Mouse (Mus musculus): ENCODE measurements around the gene Ntn5. TPM values are rescaled to one million over a fixed set of nuclear protein-coding genes. Genes with fewer than 3 reads are reported as not detected.

Ntn5 gene
- polyA plus RNA-seq, 1 experiment from 2014 or later: 0.22 TPM

- H3K4me3 ChIP-seq (ENCODE audit: low read length): peak overlapping the region; percentile 76
- H3K4me1 ChIP-seq (ENCODE audit: control insufficient read depth, insufficient read depth, low read length): peaks cover 37% of the 10 kb centered on the region
- whole genome bisulfite sequencing: 1% methylated on average over 43 of the region's 45 CpGs
- H3K9me3 ChIP-seq (replicated peaks; ENCODE audit: control insufficient read depth, low read length): no peaks in the 10 kb centered on the region
- H3K9ac ChIP-seq (ENCODE audit: low read length): peak overlapping the region; percentile 91
- peak overlapping the region; percentile 99 for H3K4me2 ChIP-seq (ENCODE audit: low read depth, low read length)
- H3K27me3 ChIP-seq (ENCODE audit: control insufficient read depth, insufficient read depth, low read length): no peaks in the 10 kb centered on the region
- H3K27ac ChIP-seq (ENCODE audit: low read length): peak overlapping the region; percentile 95
- H3K36me3 ChIP-seq (ENCODE audit: control insufficient read depth, insufficient read depth): peaks cover 13% of the 10 kb centered on the region
- ATAC-seq (replicated peaks; ENCODE audit: extremely low read depth, insufficient read depth, low FRiP score): peak; percentile 11
These were observed 23.0 kb downstream of the Ntn5 start for GRCm38 (mm10) chr7:45706721-45707241.

GRCm38 (mm10) chr7:45707375-45707967 lies 23.6 kb downstream of the Ntn5 start:
- WGBS: under 1% methylated on average over 27 of the region's 27 CpGs

GRCm38 (mm10) chr7:45708221-45708761 lies 24.5 kb downstream of the Ntn5 start:
- Histone ChIP-seq H3K27ac (ENCODE audit: low read length) (no peak overlapping the region), H3K4me1 (ENCODE audit: control insufficient read depth, insufficient read depth, low read length) (peaks cover 37% of the 10 kb centered on the region)
- 43% methylated on average over 13 of the region's 13 CpGs for WGBS

More at GRCm38 (mm10) chr7:45707375-45707967, 23.6 kb downstream of the Ntn5 start:
- Histone ChIP-seq H3K27me3 (ENCODE audit: control insufficient read depth, insufficient read depth, low read length) (no peaks in the 10 kb centered on the region), H3K4me3 (ENCODE audit: low read length) (peak overlapping the region; percentile 76), H3K36me3 (ENCODE audit: control insufficient read depth, insufficient read depth) (peaks cover 14% of the 10 kb centered on the region), H3K4me1 (ENCODE audit: control insufficient read depth, insufficient read depth, low read length) (peaks cover 37% of the 10 kb centered on the region), H3K9ac (ENCODE audit: low read length) (peak overlapping the region; percentile 64), H3K4me2 (ENCODE audit: low read depth, low read length) (peak overlapping the region; percentile 99), H3K27ac (ENCODE audit: low read length) (peak overlapping the region; percentile 95), H3K9me3 (replicated peaks; ENCODE audit: control insufficient read depth, low read length) (no peaks in the 10 kb centered on the region)
- ATAC-seq (replicated peaks; ENCODE audit: extremely low read depth, insufficient read depth, low FRiP score): peak; percentile 28

DNA sequence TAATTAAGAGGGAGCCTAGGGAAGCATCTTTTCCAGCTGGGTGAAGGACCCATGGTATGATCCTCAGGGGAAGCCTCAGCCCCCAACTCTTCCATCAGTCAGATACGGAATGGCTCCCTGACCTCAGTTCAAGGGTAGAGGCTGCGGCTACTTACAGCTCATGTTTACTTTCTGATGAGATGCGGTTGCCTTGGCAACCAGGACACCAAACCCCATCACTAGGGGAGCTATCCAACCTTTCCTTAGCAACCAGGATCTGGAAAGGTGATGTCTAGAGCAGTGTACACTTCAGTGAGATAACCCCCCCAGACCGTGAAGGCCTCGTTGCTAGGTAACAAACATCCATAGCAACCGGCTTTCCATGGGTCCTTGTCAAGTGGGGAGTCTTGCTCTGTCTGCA lies 25.2 kb downstream of the Ntn5 start:
- H3K9me3 ChIP-seq (replicated peaks; ENCODE audit: control insufficient read depth, low read length): no peaks in the 10 kb centered on the region
- no peak for ATAC-seq (replicated peaks; ENCODE audit: extremely low read depth, insufficient read depth, low FRiP score)
- no peak overlapping the region for H3K27ac ChIP-seq (ENCODE audit: low read length)
- peaks cover 33% of the 10 kb centered on the region for H3K4me1 ChIP-seq (ENCODE audit: control insufficient read depth, insufficient read depth, low read length)
- no peak overlapping the region for H3K4me3 ChIP-seq (ENCODE audit: low read length)
- no peak overlapping the region for H3K4me2 ChIP-seq (ENCODE audit: low read depth, low read length)
- WGBS: 44% methylated on average over 6 of the region's 6 CpGs
- H3K36me3 ChIP-seq (ENCODE audit: control insufficient read depth, insufficient read depth): peaks cover 24% of the 10 kb centered on the region
- H3K27me3 ChIP-seq (ENCODE audit: control insufficient read depth, insufficient read depth, low read length): no peaks in the 10 kb centered on the region
- H3K9ac ChIP-seq (ENCODE audit: low read length): no peak overlapping the region

More at GRCm38 (mm10) chr7:45708221-45708761, 24.5 kb downstream of the Ntn5 start:
- H3K9ac ChIP-seq (ENCODE audit: low read length): no peak overlapping the region
- H3K9me3 ChIP-seq (replicated peaks; ENCODE audit: control insufficient read depth, low read length): no peaks in the 10 kb centered on the region
- peaks cover 22% of the 10 kb centered on the region for H3K36me3 ChIP-seq (ENCODE audit: control insufficient read depth, insufficient read depth)
- H3K4me3 ChIP-seq (ENCODE audit: low read length): peak overlapping the region; percentile 76
- H3K27me3 ChIP-seq (ENCODE audit: control insufficient read depth, insufficient read depth, low read length): no peaks in the 10 kb centered on the region
- H3K4me2 ChIP-seq (ENCODE audit: low read depth, low read length): peak overlapping the region; percentile 99
- ATAC-seq (replicated peaks; ENCODE audit: extremely low read depth, insufficient read depth, low FRiP score): no peak

- ATAC-seq (replicated peaks; ENCODE audit: extremely low read depth, insufficient read depth, low FRiP score): no peak
- peaks cover 24% of the 10 kb centered on the region for H3K36me3 ChIP-seq (ENCODE audit: control insufficient read depth, insufficient read depth)
- H3K4me2 ChIP-seq (ENCODE audit: low read depth, low read length): no peak overlapping the region
- no peak overlapping the region for H3K4me3 ChIP-seq (ENCODE audit: low read length)
- no peaks in the 10 kb centered on the region for H3K27me3 ChIP-seq (ENCODE audit: control insufficient read depth, insufficient read depth, low read length)
- H3K4me1 ChIP-seq (ENCODE audit: control insufficient read depth, insufficient read depth, low read length): peaks cover 38% of the 10 kb centered on the region
- no peak overlapping the region for H3K9ac ChIP-seq (ENCODE audit: low read length)
- WGBS: 68% methylated on average over 14 of the region's 14 CpGs
- no peaks in the 10 kb centered on the region for H3K9me3 ChIP-seq (replicated peaks; ENCODE audit: control insufficient read depth, low read length)
- H3K27ac ChIP-seq (ENCODE audit: low read length): no peak overlapping the region
These were observed 26.0 kb downstream of the Ntn5 start for GRCm38 (mm10) chr7:45709677-45710355.

- H3K27ac ChIP-seq (ENCODE audit: low read length): no peak overlapping the region
- 91% methylated on average over 20 of the region's 20 CpGs for WGBS
- H3K9ac ChIP-seq (ENCODE audit: low read length): no peak overlapping the region
- H3K27me3 ChIP-seq (ENCODE audit: control insufficient read depth, insufficient read depth, low read length): no peaks in the 10 kb centered on the region
- H3K9me3 ChIP-seq (replicated peaks; ENCODE audit: control insufficient read depth, low read length): no peaks in the 10 kb centered on the region
- H3K4me3 ChIP-seq (ENCODE audit: low read length): no peak overlapping the region
- ATAC-seq (replicated peaks; ENCODE audit: extremely low read depth, insufficient read depth, low FRiP score): no peak
- no peak overlapping the region for H3K4me2 ChIP-seq (ENCODE audit: low read depth, low read length)
- H3K4me1 ChIP-seq (ENCODE audit: control insufficient read depth, insufficient read depth, low read length): peaks cover 39% of the 10 kb centered on the region
- H3K36me3 ChIP-seq (ENCODE audit: control insufficient read depth, insufficient read depth): peaks cover 24% of the 10 kb centered on the region
These were observed 26.8 kb downstream of the Ntn5 start for GRCm38 (mm10) chr7:45710477-45711191.

DNA sequence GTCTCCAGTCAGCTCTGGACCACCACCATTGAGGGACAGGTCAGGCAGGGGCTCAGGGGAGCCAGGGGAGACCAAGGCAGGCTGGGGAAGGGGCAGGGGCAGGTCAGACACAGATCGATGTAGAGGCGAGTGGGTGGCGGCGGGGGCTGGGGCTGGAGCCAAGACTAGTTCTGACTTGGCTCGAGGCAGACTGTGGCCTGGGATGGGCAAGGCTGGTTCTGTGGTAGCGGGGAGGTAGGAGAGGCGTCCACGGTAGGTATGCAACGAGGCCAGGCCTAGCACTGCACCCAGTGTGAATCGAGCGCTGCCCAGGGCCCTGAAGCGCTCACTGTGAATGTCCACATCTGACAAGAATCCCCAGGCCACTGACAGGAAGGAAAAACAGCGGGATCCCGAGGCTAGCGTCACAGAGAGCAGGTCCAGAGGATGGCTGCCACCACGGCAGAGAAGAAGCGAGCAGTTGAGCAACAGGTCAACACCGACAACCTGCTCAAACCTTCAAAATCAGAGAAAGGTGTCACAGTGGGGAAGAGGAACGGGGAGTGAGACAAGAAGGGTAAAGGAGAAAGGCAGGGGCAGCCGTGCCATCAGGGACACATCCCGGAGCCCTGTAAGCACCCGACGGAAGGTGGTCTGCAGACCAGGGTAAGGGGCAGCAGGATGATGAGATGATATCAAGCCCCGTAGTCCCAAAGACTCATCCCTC lies 27.6 kb downstream of the Ntn5 start:
- Histone ChIP-seq H3K27ac (ENCODE audit: low read length) (no peak overlapping the region), H3K27me3 (ENCODE audit: control insufficient read depth, insufficient read depth, low read length) (no peaks in the 10 kb centered on the region), H3K4me2 (ENCODE audit: low read depth, low read length) (no peak overlapping the region), H3K4me1 (ENCODE audit: control insufficient read depth, insufficient read depth, low read length) (peaks cover 39% of the 10 kb centered on the region), H3K9ac (ENCODE audit: low read length) (no peak overlapping the region), H3K4me3 (ENCODE audit: low read length) (no peak overlapping the region), H3K36me3 (ENCODE audit: control insufficient read depth, insufficient read depth) (peaks cover 24% of the 10 kb centered on the region), H3K9me3 (replicated peaks; ENCODE audit: control insufficient read depth, low read length) (no peaks in the 10 kb centered on the region)
- ATAC-seq (replicated peaks; ENCODE audit: extremely low read depth, insufficient read depth, low FRiP score): no peak
- WGBS: 88% methylated on average over 24 of the region's 24 CpGs

DNA sequence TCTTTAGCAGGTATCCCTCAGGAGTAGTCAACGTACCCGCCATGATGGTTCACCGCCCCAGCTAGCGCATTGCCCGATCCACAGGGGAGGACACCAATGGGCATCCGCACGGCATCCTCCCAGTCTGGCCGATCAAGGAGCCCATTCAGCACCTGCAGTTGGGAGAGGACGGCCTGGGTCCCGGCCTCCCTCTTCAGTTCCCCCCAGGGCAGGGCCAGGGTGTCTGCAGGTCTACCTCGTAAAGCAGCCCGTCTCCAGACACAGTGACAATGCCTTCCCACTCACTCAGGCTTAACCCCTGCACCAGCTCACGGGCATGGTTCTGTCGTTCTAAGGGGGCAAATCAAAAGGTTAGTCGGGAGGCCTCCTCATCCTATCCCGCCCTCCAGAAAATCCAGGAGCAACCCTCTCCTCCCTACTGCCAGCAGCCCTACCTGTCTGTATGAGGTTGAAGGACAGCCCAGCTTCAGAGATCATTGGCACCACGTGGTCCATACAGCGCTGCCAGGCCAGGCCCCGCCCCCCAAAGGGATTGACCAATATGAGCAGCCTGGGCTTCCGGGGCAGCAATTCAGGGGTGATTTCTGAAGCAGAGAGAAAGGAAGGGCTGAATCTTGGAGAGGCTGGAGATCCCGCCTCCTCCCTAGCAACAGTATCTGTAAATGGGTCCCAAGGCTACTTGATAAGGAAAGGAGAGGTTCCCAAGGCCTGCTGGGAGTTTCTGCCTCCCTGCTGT lies 28.4 kb downstream of the Ntn5 start:
- Histone ChIP-seq H3K4me1 (ENCODE audit: control insufficient read depth, insufficient read depth, low read length) (peaks cover 42% of the 10 kb centered on the region), H3K4me3 (ENCODE audit: low read length) (no peak overlapping the region), H3K9ac (ENCODE audit: low read length) (no peak overlapping the region), H3K36me3 (ENCODE audit: control insufficient read depth, insufficient read depth) (peaks cover 24% of the 10 kb centered on the region), H3K4me2 (ENCODE audit: low read depth, low read length) (no peak overlapping the region), H3K27ac (ENCODE audit: low read length) (no peak overlapping the region), H3K9me3 (replicated peaks; ENCODE audit: control insufficient read depth, low read length) (no peaks in the 10 kb centered on the region), H3K27me3 (ENCODE audit: control insufficient read depth, insufficient read depth, low read length) (no peaks in the 10 kb centered on the region)
- ATAC-seq (replicated peaks; ENCODE audit: extremely low read depth, insufficient read depth, low FRiP score): no peak
- WGBS: 89% methylated on average over 21 of the region's 21 CpGs
